27 mouse cellular contexts compared by ENCODE assay signal in the genomic region with DNA sequence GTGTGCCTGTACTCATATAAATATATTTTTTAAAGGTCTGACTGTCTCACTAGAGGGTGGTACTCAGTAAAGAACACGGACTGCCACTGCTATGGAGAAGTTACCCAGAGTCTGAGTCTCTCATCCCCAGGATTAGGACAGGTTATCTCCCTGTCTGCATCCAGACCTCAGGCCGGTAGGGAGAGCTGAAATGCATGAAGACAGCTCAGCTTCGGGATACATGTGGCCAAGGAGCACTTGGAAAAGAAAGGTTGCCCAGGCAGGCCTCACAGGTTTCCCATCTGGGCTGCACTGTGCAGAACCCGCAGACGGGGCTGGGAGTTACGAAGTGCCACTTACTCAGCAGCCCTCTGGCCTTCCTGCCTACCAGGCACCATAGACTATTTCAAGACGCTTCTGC. TPM values are rescaled to one million over a fixed set of nuclear protein-coding genes. Genes with fewer than 3 reads are reported as not detected.
DNase-seq lines count a peak whose midpoint lies in the region; ATAC-seq and TF ChIP-seq lines count a peak whose summit lies in the region.
"Had no signal": no experiment of that assay in that cellular context is flagged by ENCODE, and none has a peak within 500 bp of the region (broad histone marks: within the 10 kb centered on the region; RNA-seq: fewer than 3 reads in every experiment).

No protein-coding gene starts in this region.

- no peaks in the 10 kb centered on the region for H3K79me2 ChIP-seq in CH12.LX (replicated peaks; ENCODE audit: control insufficient read depth, extremely low read depth, insufficient read depth, poor library complexity, severe bottlenecking)

- in situ Hi-C loops in CH12.LX (cut with MboI; ENCODE audit: low pct_ligation_motif_present, low pct_unique_long_range_greater_than_20kb, low sequenced_read_pairs), result no loop called here

- no peak overlapping the region for H3K4me2 ChIP-seq in forebrain, postnatal 0 days (ENCODE audit: low read depth)
- H3K4me2 ChIP-seq in CH12.LX (ENCODE audit: insufficient read depth, low read depth, poor library complexity, severe bottlenecking), result no peak overlapping the region
- H3K4me2 ChIP-seq: embryonic facial prominence, embryonic 13.5 days; forebrain, embryonic 15.5 days; heart, embryonic 11.5 days; hindbrain, embryonic 13.5 days had no signal

- no peak for TF ChIP-seq RAD21 in CH12.LX (IDR thresholded peaks at IDR 0.05; ENCODE audit: low read depth, low read length)

- intact Hi-C loops in gastrocnemius, adult 2 months (cut with DNase I), result no loop called here

- no peaks in the 10 kb centered on the region for H3K27me3 ChIP-seq in forebrain, postnatal 0 days (ENCODE audit: insufficient read depth, low read length)
- peaks cover 5% of the 10 kb centered on the region; the same call in 1 of the 2 replicates for H3K27me3 ChIP-seq in forebrain, embryonic 10.5 days (ENCODE audit: poor library complexity, severe bottlenecking)
- peaks cover 5% of the 10 kb centered on the region for H3K27me3 ChIP-seq in CH12.LX (replicated peaks)
- H3K27me3 ChIP-seq: embryonic facial prominence, embryonic 13.5 days; forebrain, embryonic 15.5 days; hindbrain, embryonic 13.5 days had no signal

- dilution Hi-C loops in CH12.LX (cut with MboI; ENCODE audit: extremely low pct_ligation_motif_present, extremely low pct_unique_long_range_greater_than_20kb, low sequenced_read_pairs), result no loop called here

- 68% methylated on average over 7 of the region's 7 CpGs for WGBS in forebrain, postnatal 0 days
- WGBS in forebrain, embryonic 10.5 days, result 88% methylated on average over 7 of the region's 7 CpGs

- peak; percentile 0 for TF ChIP-seq CTCF in forebrain, postnatal 0 days (IDR thresholded peaks at IDR 0.05; ENCODE audit: low read depth)
- no peak for TF ChIP-seq CTCF in layer of hippocampus, adult 2 months (conservative IDR thresholded peaks at IDR 0.05)
- no peak for TF ChIP-seq CTCF in CH12.LX (conservative IDR thresholded peaks at IDR 0.05 in 1 of 2, IDR thresholded peaks at IDR 0.05 in 1 of 2; ENCODE audit: low read depth in 2 of 2, low read length in 2 of 2)
- no peak for TF ChIP-seq CTCF in gastrocnemius, adult 2 months (IDR thresholded peaks at IDR 0.05)

- H3K9ac ChIP-seq in forebrain, postnatal 0 days, result no peak overlapping the region
- H3K9ac ChIP-seq in CH12.LX (ENCODE audit: insufficient read depth, low read depth), result no peak overlapping the region
- H3K9ac ChIP-seq: embryonic facial prominence, embryonic 13.5 days; forebrain, embryonic 15.5 days; hindbrain, embryonic 13.5 days had no signal

- no peak overlapping the region for H3K27ac ChIP-seq in forebrain, postnatal 0 days (ENCODE audit: low read depth, low read length)
- H3K27ac ChIP-seq in forebrain, embryonic 10.5 days, result no peak overlapping the region
- peak overlapping the region; percentile 72 for H3K27ac ChIP-seq in layer of hippocampus, adult 2 months
- no peak overlapping the region for H3K27ac ChIP-seq in CH12.LX (ENCODE audit: insufficient read depth, low read depth)
- no peak overlapping the region for H3K27ac ChIP-seq in gastrocnemius, adult 2 months
- H3K27ac ChIP-seq: embryonic facial prominence, embryonic 10.5 days; embryonic facial prominence, embryonic 13.5 days; forebrain, embryonic 15.5 days; hindbrain, embryonic 13.5 days had no signal

- 0 out of 2 replicates have a peak, but pooled peaks have one; percentile 28 for TF ChIP-seq POLR2A in CH12.LX (IDR thresholded peaks at IDR 0.05; ENCODE audit: low read depth, low read length)

- DNase-seq in forebrain, postnatal 0 days, result no peak
- no peak for DNase-seq in forebrain, embryonic 10.5 days (ENCODE audit: extremely low spot score, low spot score)
- DNase-seq in layer of hippocampus, adult 2 months (ENCODE audit: low spot score in 2 of 2), result no peak
- DNase-seq in layer of hippocampus, postnatal 14 days (ENCODE audit: low spot score in 2 of 2), result no peak
- DNase-seq in CH12.LX (ENCODE audit: extremely low read depth), result no peak
- DNase-seq in gastrocnemius, adult 2 months, result no peak
- DNase-seq: adrenal gland, adult 8-10 months; adrenal gland, postnatal 25 days; B cell, adult 2 months; cerebellum, adult 11-12 months; cerebellum, adult 8-10 months; cerebellum, postnatal 36 days; embryo, embryonic 11 days; gastrocnemius, postnatal 14 days; heart, adult 11 months had no signal

- TF ChIP-seq EP300 in CH12.LX (IDR thresholded peaks at IDR 0.05; ENCODE audit: low read length), result no peak

- no peak overlapping the region for H3K4me3 ChIP-seq in forebrain, postnatal 0 days (ENCODE audit: low read depth, low read length)
- no peak overlapping the region for H3K4me3 ChIP-seq in forebrain, embryonic 10.5 days
- no peak overlapping the region for H3K4me3 ChIP-seq in layer of hippocampus, adult 2 months
- H3K4me3 ChIP-seq in CH12.LX (replicated peaks in 1 of 3; ENCODE audit: low read depth in 2 of 3, low read length in 2 of 3, poor library complexity in 1 of 3), result no peak overlapping the region
- H3K4me3 ChIP-seq in gastrocnemius, adult 2 months, result no peak overlapping the region
- H3K4me3 ChIP-seq: embryonic facial prominence, embryonic 10.5 days; embryonic facial prominence, embryonic 13.5 days; erythroblast, embryonic 14.5 days; forebrain, embryonic 15.5 days; hindbrain, embryonic 13.5 days had no signal

- H3K4me1 ChIP-seq in forebrain, postnatal 0 days (ENCODE audit: insufficient read depth), result peaks cover 9% of the 10 kb centered on the region; the same call in 1 of the 2 replicates
- peaks cover 27% of the 10 kb centered on the region for H3K4me1 ChIP-seq in forebrain, embryonic 10.5 days
- peaks cover 7 to 11% of the 10 kb centered on the region in 2 experiments for H3K4me1 ChIP-seq in CH12.LX (ENCODE audit: control insufficient read depth in 1 of 2, insufficient read depth in 2 of 2)

- no peak; the same call in 1 of the 2 replicates for ATAC-seq in forebrain, postnatal 0 days
- ATAC-seq: activated CD4-positive, CD25-positive, alpha-beta regulatory T cell, adult 4 months; forebrain, embryonic 15.5 days; hindbrain, embryonic 16.5 days; inflammation-experienced regulatory T-cells, adult 6 months; intestine, embryonic 16.5 days had no signal

- no peaks in the 10 kb centered on the region for H3K9me3 ChIP-seq in forebrain, postnatal 0 days (ENCODE audit: low read length)
- H3K9me3 ChIP-seq in forebrain, embryonic 10.5 days, result no peaks in the 10 kb centered on the region
- H3K9me3 ChIP-seq in CH12.LX (replicated peaks; ENCODE audit: low read length), result peaks cover 4% of the 10 kb centered on the region
- H3K9me3 ChIP-seq: embryonic facial prominence, embryonic 10.5 days; embryonic facial prominence, embryonic 13.5 days; forebrain, embryonic 15.5 days; hindbrain, embryonic 13.5 days had no signal

- H3K36me3 ChIP-seq in forebrain, postnatal 0 days (ENCODE audit: insufficient read depth), result peaks cover 37% of the 10 kb centered on the region
- peaks cover 86% of the 10 kb centered on the region for H3K36me3 ChIP-seq in forebrain, embryonic 10.5 days (replicated peaks)
- peaks cover 57 to 80% of the 10 kb centered on the region in 2 experiments for H3K36me3 ChIP-seq in CH12.LX (replicated peaks in 1 of 2; ENCODE audit: control insufficient read depth in 1 of 2, insufficient read depth in 1 of 2, low read length in 1 of 2)

TF ChIP-seq in CH12.LX, 34 proteins besides CTCF, POLR2A, EP300 and RAD21:
- TF ChIP-seq POLR2AphosphoS2 (IDR thresholded peaks at IDR 0.05; ENCODE audit: low read depth, low read length) (peak; percentile 88), PAX5 (IDR thresholded peaks at IDR 0.05; ENCODE audit: low read length) (no peak)

RNA-seq across cellular contexts. Expression of a gene that starts 5.7 kb away (rescaled TPM):
- 35.8 and 36.4 TPM in 2 replicates for total RNA-seq in forebrain, postnatal 0 days (2014; rRNA removed)
- polyA plus RNA-seq in forebrain, postnatal 0 days (2015; fragmentation: Nextera tagmentation; extraction: Ambion mirVana), result 9.2 and 9.9 TPM in 2 replicates
- polyA plus RNA-seq in forebrain, embryonic 10.5 days (2016; fragmentation: Nextera tagmentation; extraction: Ambion mirVana), result 3.9 and 4.0 TPM in 2 replicates
- 10 to 100 TPM; 91.8 to 96.9 TPM for total RNA-seq in layer of hippocampus, adult 2 months (2021)
- total RNA-seq in layer of hippocampus, postnatal 14 days (2021), result 10 to 100 TPM; 60.9 to 68.4 TPM
- total RNA-seq in CH12.LX (2012; rRNA removed) (2.1 and 3.1 TPM in 2 replicates), CH12.LX (2014; rRNA removed) (0.44 and 1.2 TPM in 2 replicates)
- polyA plus RNA-seq in CH12.LX (2012; ENCODE audit: insufficient read length, low read depth), result 5.2 and 5.7 TPM in 2 replicates
- 1 to 10 TPM; 4.0 to 6.1 TPM for total RNA-seq in gastrocnemius, adult 2 months (2021)

RNA-seq across cellular contexts. Expression of a gene that starts 30.7 kb away (rescaled TPM):
- total RNA-seq in forebrain, postnatal 0 days (2014; rRNA removed), result 112 and 124 TPM in 2 replicates
- 19.2 and 24.6 TPM in 2 replicates for polyA plus RNA-seq in forebrain, postnatal 0 days (2015; fragmentation: Nextera tagmentation; extraction: Ambion mirVana)
- polyA plus RNA-seq in forebrain, embryonic 10.5 days (2016; fragmentation: Nextera tagmentation; extraction: Ambion mirVana), result 98.3 and 99.9 TPM in 2 replicates
- 100 to 1,000 TPM; 128 to 133 TPM for total RNA-seq in layer of hippocampus, adult 2 months (2021)
- 100 to 1,000 TPM; 129 to 132 TPM for total RNA-seq in layer of hippocampus, postnatal 14 days (2021)
- total RNA-seq in CH12.LX (2012; rRNA removed) (194 and 264 TPM in 2 replicates), CH12.LX (2014; rRNA removed) (234 and 260 TPM in 2 replicates)
- polyA plus RNA-seq in CH12.LX (2012; ENCODE audit: insufficient read length, low read depth), result 411 and 465 TPM in 2 replicates
- 10 to 100 TPM; 49.2 to 58.9 TPM for total RNA-seq in gastrocnemius, adult 2 months (2021)

RNA-seq across cellular contexts. Expression of a gene that starts 41.9 kb away (rescaled TPM):
- total RNA-seq in forebrain, postnatal 0 days (2014; rRNA removed), result 1.6 and 1.7 TPM in 2 replicates
- polyA plus RNA-seq in forebrain, postnatal 0 days (2015; fragmentation: Nextera tagmentation; extraction: Ambion mirVana), result 2.2 and 2.9 TPM in 2 replicates
- polyA plus RNA-seq in forebrain, embryonic 10.5 days (2016; fragmentation: Nextera tagmentation; extraction: Ambion mirVana), result 0.23 and 0.37 TPM in 2 replicates
- under 1 TPM; 0.17 to 0.23 TPM for total RNA-seq in layer of hippocampus, adult 2 months (2021)
- total RNA-seq in layer of hippocampus, postnatal 14 days (2021), result under 1 TPM in 1 of 2 experiments, not detected in 1; 0.19 TPM
- total RNA-seq in CH12.LX (2012; rRNA removed), result 0.08 TPM in 2 replicates
- not detected in 2 replicates for total RNA-seq in CH12.LX (2014; rRNA removed)
- polyA plus RNA-seq in CH12.LX (2012; ENCODE audit: insufficient read length, low read depth), result 0.09 TPM in 1 of 2 replicates, not detected in the other
- total RNA-seq in gastrocnemius, adult 2 months (2021), result under 1 TPM; 0.17 to 0.48 TPM
- total RNA-seq: heart, postnatal 25 days had no signal
- polyA plus RNA-seq: erythroblast, embryonic 14.5 days; heart, embryonic 11.5 days; heart, postnatal 0 days had no signal
